Mouse (Mus musculus): ENCODE results near the gene Ccdc7a. TPM values are rescaled to one million over a fixed set of nuclear protein-coding genes. Genes with fewer than 3 reads are reported as not detected.
A peak's percentile ranks its signal among the peaks of the same experiment; 100 is the strongest.
"Not testable (repeated sequence)": the region's sequence is repeated elsewhere in the genome, so short reads cannot be mapped to it uniquely, and the experiment has no call there.

Ccdc7a gene
- not detected for total RNA-seq (2021)
- long read RNA-seq, experiment 1, result 0 reads
- long read RNA-seq, experiment 2, result 0 reads

DNA sequence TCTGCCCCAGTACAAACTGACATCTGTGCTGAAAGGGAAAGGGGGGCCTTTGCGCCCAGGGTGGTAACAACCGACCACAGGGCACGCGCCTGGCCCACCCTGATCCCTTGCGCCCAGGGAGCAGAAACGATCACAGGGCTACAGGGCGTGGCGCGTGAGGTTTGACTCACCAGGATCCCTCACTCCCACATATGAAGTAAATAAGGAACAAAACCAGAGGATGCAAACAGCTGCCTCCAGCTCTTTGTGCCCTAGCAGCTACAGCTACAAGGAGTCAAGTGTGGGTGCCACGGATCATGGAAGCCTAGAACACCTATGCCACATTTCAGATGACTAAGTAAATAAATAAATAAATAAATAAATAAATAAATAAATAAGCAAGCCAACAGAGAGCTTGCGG, at the start of gene Ccdc7a:
TSS of gene Ccdc7a (minus strand) at position 101 of the 400 bp plus-strand sequence.
- DNase-seq (ENCODE audit: low spot score), result not testable (repeated sequence)

- DNase-seq (ENCODE audit: low spot score), result not testable (repeated sequence)
These were observed 1.5 kb upstream of the Ccdc7a start, which contains the start of gene Ccdc7b for GRCm38 (mm10) chr8:129066834-129067233. TSS of gene Ccdc7b (plus strand) at chr8:129067134.

DNA sequence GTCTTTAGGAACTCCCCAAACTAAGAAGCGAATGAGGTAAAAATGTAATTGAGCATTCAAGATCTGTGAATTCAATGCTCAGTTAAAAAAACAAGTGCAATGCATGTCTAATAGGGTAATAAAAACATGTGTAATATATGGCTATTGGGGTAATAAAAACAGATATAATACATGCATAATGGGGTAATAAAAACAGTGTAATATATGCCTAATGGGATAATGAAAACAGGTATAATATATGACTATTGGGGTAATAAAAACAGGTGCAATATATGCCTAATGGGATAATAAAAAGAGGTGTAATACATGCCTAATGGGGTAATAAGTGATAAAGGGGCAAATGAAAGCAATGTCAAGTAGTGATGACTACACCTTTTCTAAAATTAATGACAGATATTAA, 73.9 kb downstream of the Ccdc7a start:
- no peak for DNase-seq (ENCODE audit: low spot score)

DNA sequence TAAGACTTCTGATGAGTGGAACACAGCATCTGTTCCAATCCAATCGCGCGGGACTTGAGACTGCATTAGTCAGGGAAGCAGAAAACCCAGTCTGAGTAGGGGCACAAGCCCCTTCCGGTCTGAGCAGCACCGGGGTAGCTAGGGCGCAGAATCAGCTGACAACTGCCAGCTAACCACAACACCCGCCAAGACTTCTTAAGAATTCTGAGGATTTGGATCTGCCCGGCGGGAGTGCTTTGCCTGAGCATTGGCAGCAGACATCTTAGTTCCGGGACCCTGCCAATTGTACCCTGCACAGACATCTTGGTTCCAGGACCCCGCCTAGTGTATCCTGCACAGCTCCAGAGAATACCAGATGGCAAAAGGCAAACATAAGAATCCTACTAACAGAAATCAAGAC, 116.4 kb downstream of the Ccdc7a start:
- DNase-seq (ENCODE audit: low spot score), result not testable (repeated sequence)

- peak; percentile 24 for DNase-seq (ENCODE audit: low spot score)
These were observed 124.2 kb downstream of the Ccdc7a start for GRCm38 (mm10) chr8:128941022-128941641.

GRCm38 (mm10) chr8:128933446-128933845, 131.9 kb downstream of the Ccdc7a start:
- DNase-seq (ENCODE audit: low spot score), result no peak

DNA sequence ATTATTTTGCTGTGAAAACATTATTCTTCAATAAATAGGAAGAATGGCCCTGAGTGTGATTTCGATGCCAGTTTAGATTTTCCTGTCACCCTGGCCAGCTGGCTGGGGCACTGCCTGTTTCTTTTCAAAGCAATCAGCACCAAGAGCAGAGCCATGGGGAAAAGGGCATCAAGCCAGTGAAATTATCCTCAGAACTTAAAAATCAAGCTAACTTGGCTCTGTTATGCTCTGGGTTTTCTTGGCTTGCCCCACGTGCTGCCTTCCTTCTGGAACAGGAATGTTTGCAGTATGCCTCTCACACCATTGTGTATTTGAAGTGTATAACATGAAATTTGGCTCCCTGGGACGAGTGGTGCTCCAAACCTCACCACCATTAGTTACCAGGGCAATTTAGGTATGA, 182.6 kb downstream of the Ccdc7a start:
- no peak for DNase-seq (ENCODE audit: low spot score)

DNA sequence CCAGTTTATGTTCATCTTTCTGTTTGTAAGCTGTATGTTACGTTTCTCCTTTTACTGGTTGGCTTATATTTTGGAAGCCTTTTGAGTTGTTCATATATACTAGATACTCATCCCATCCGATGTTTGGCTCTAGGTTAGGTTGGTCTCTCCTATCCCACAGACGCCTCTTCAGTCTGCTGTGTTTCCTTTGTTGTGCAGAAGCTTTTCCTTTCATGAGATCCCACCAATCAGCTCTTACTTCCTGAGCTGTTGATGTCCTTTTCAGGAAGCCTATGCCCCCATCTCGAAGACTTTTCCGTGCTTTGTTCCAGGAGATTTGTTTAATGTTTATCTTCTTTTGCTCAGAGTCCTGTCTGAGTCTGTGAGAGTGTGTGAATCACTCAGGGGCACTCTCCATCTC, 221.6 kb downstream of the Ccdc7a start:
- DNase-seq (ENCODE audit: low spot score), result no peak

GRCm38 (mm10) chr8:128812521-128812920, 252.8 kb downstream of the Ccdc7a start:
- DNase-seq (ENCODE audit: low spot score), result no peak

DNA sequence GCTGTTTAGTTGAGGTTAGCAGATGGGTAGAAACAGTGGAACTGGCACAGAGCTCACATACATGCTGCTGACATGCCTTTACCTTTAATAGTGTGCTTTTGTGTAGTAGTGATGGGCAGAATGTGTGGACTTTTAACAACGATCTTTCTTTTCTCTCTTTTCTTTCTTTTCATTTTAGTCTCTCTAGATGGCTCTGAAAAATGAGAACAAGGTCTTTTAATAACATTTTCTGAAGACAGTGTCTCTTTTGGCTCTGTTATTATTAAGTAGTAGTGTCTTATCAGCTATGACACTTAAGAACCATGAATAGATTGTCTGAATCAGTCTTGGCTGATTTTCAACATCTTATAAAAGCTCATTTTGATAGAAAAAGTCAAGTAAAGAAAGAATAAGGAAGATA, 266.7 kb downstream of the Ccdc7a start, which contains the start of gene Gm3952:
TSS of gene Gm3952 (minus strand) at position 101 of the 400 bp plus-strand sequence.
- DNase-seq (ENCODE audit: low spot score), result no peak

DNA sequence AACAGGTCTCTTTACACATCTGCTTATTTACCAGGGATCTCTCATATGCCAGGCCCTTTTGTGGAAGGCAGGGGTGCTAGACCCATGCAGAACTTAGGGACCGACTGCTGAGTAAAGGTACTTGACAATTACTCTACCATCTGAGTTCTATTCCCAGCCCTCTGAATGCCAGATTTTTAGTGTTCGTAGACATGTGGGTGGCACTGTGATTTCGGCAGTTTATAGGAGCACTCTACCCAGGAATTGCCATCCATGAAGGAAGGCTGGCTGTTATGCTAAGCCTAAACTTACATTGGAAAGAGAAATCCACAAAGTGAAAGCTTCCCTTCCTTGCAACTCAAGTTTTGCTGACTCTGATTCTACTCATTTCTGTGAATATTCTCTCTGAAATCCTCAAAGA, 329.6 kb downstream of the Ccdc7a start:
- DNase-seq (ENCODE audit: low spot score), result no peak

DNA sequence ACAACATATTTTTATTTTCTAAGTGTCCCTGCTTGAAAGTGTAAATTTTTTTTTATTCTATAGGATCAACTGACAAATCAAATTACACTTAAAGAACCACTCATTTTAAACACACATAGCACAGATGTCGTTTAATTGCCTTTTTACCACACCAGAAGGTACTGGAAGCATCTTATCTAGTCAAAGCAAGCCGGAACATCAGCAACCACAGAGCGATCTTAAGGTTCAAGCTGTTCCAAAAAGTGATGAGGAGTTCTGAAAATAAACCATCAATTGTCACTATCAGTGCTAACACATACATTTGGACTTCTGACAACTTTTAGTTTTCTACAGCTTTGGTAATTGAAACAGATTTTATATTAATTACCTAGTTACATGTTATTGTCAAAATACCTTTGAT, 331.2 kb downstream of the Ccdc7a start:
- DNase-seq (ENCODE audit: low spot score), result no peak

GRCm38 (mm10) chr8:128732254-128732653, 333.1 kb downstream of the Ccdc7a start:
- DNase-seq (ENCODE audit: low spot score), result no peak

DNA sequence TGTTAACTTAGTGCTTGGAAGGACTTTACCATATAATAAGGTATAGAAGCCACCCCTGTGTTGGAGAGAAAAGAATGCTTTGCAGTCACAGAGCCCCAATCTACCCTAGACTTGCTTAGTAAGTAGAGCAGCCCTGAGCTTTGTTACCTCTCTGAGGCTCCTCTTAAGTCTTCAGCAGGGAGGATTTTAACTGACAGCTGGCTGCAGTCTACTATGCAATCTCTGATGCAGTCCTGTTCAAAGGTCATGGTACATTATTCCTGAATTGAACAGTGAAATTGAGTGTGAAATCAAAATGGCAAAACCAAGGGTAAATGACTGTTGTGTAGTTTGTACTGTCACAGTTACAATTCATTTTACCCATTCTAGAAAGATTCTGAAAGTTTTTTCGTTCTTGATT, 338.1 kb downstream of the Ccdc7a start:
- DNase-seq (ENCODE audit: low spot score), result no peak

- DNase-seq (ENCODE audit: low spot score), result no peak
These were observed 340.5 kb downstream of the Ccdc7a start for GRCm38 (mm10) chr8:128724819-128725218.

GRCm38 (mm10) chr8:128716184-128716583, 349.1 kb downstream of the Ccdc7a start:
- DNase-seq (ENCODE audit: low spot score), result no peak

DNA sequence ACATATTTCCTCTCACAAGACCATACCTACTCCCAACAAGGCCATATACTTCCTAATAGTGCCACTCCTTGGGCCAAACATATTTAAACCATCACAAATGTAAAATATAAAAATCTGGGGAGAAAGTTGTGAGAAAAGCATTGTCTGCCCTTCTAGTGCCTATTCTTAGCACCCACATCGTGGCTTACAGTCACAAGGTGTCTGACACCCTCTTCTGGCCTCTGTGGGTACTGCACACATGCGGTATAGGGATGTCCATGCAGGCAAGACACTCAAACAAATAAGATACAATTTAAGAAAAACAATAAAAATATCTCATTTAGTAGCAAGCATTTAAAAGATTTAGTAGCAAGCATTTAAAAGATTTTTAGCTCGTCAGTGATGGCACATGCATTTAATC, 356.1 kb downstream of the Ccdc7a start:
- peak; percentile 84 for DNase-seq (ENCODE audit: low spot score)

GRCm38 (mm10) chr8:128704836-128705235, 360.5 kb downstream of the Ccdc7a start:
- no peak for DNase-seq (ENCODE audit: low spot score)

GRCm38 (mm10) chr8:128704376-128704775, 360.9 kb downstream of the Ccdc7a start:
- DNase-seq (ENCODE audit: low spot score), result no peak

- DNase-seq (ENCODE audit: low spot score), result no peak
These were observed 367.4 kb downstream of the Ccdc7a start for GRCm38 (mm10) chr8:128697945-128698344.

DNA sequence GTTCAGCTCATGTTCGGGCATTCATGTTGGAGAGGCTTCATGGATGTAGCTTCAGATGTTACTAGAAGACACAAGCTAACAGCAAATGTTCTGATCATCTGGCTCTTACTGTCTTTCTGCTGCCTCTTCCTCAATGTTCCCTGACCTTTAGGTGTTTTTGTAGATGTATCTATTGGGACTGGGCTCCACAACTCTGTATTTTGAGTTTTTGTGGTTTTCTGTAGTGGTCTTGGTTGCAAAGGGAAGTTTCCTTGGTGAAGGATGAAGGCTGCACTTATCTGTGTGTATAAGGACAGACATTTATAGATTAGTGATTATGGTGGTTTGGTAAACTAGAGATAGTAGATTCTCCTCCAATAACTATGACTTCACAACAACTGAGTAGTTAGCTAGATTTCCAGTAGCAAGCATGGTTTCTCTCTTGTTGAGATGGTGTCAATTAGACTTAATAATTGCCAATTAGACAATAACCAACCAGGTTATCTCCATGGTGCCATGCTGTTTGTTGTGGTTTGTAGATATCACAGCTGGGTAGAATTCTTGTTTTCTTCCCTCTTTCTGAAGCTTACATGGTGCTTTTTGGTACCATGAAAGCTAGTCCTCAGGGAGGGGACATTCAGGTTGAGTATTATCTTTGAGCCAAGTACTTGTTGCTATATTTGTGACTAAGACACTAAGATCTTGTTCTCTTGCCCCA, 368.5 kb downstream of the Ccdc7a start:
- DNase-seq (ENCODE audit: low spot score), result no peak

GRCm38 (mm10) chr8:128690056-128690455, 375.3 kb downstream of the Ccdc7a start:
- DNase-seq (ENCODE audit: low spot score), result no peak

- no peak for DNase-seq (ENCODE audit: low spot score)
These were observed 376.6 kb downstream of the Ccdc7a start for GRCm38 (mm10) chr8:128688679-128689078.

Measured in gastrocnemius, adult 18-20 months (tissue).